Mouse (Mus musculus): ENCODE measurements around the gene Bnipl.

Bnipl gene

DNA sequence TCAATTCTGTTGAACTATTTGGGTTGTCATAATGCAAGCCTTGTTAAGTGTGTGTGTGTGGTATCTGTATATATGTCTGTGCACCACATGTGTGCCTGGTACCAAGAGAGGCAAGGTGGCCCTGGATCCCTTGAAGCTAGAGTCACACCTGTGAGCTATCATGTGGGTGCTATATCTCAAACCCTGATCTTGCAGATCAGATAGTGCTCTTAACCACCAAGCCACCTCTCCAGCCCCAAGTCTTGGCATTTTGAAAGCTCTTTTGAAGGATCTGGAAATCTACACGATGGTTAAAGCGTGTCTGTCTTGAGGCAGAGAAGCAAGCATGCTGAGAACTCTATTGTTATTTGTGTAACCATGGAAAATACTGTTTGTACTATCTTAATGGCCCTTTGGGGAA, 40.4 kb downstream of the Bnipl start:
- peak; percentile 38 to 62 for DNase-seq

DNA sequence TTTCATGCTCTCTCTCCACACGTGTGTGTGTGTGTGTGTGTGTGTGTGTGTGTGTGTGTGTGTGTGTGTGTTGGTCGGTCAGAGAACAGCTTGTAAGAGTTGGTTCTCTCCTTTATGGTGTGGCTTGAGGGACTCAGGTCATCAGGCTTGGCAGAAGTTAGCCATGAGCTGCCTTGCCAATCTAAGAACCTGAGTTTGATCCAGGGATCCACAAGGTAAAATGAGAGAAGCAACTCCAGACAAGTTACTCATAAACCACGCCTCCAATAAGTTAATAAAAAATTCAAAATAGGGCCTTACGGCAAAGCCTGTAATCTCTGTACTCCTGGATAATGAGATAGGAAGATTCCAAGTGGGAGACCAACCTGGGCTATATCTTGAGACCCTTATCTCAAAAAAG, 42.7 kb downstream of the Bnipl start:
- DNase-seq, result no peak

DNA sequence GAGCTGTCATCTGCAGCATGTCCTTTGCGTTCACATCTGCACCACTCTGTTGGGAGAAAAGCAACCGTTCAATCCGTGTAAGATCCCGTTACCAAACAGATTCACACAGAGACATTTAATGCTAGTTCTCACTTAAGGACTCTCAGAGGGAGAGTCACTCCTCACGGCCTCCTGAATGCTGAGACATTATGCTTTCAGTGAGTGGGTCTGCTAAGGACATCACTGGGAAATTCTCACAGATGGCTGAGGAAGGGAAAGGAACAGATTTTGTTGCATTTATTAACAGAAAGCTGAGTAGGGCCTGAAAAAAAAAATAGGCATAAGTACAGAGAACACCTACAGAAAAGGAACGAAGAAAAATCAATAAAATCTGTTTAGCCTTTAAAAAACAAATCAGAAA, 47.1 kb downstream of the Bnipl start:
- DNase-seq, result no peak

DNA sequence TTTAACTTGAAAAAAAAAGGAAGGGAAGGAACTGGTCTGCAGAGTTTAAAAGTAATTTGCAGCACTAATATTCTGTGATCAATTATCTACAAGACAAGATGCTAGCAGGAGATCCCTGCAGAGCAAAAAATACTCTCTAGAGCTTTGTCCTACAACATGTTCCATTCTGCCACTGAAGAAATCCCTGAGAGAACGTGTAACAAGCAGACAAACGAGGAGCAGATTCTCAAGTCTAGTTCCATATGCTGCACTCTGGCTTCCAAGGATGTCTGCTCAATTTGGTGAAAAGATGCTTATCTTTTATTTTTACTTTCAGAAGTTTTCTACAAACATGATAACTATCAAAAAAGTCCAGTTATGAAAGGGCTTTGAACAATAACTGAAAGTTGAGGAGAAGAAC, 50.4 kb downstream of the Bnipl start:
- DNase-seq, result no peak

DNA sequence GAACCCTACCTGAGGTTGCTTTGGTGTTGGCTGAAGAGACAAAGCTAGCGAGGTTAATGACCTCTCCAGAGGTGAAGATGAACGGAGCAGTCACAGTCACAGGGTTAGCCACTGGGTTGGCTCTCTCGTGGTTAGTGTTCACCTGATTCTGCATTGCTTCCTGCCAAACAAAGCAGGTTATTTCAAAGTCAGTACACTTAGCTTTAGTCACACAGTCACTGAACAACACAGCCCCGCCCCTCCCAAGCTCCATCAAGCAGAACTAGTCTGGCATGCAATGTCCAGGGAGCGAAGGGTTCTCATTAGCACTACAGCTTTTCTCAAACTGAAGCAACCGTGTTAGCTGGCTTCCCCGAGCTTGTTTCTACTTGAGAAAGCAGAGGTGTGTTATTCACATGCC, 50.9 kb downstream of the Bnipl start:
- DNase-seq, result no peak

DNA sequence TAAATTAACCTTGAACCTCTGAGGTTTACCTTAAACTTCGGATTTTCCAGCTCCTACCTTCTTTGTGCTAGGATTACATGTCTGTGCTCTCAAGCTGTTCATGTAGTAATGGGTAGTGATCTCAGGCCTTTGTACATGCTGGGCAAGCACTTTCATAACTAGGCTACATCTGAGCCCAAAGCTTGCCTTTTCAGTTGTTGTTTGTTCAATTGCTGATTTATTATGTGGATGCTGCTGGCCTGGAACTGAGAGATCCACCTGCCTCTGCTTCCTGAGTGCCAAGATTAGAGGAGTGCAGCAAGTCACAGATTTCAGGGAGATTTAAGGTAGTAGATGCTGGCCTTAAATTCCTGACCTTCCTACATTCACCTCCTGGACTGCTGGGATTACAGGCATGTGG, 51.9 kb downstream of the Bnipl start:
- DNase-seq, result no peak

DNA sequence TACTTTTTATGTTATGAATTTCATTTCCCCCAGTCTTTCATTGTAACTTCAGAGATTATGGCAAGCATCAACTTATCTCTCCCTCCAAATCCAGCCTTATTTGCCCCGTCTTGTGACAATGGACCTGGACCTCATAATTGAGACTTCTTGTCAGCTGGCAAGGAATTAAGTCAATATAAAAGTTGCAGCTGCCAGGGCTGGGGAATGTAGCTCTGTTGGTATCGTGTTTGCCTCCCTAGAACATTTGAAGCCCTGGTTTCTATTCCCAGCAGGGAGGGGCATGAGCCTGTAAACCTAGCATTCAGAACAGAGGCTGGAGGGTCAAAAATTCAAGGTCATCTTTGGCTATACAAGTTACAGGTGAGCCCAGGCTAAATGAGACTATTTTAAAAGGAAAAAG, 55.2 kb downstream of the Bnipl start:
- no peak for DNase-seq

DNA sequence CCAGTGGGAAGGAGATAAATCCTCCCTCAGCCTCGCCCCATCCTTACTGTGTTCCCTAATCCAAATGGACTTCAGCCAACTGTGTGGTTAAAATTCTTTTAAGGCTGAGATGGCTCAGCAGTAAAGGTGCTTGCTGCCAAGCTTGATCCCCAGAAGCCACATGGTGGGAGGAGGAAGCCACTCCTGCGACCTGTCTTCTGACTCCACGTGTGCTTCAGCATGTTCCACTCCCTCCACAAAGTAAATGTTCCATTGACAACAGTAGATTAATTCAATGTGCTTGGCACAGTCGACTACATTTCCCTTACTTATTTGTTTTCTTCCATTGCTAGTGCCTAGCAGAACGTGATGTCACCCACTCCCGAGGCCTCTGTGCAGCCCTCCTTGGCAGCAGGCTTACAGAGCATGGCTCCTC, 56.3 kb downstream of the Bnipl start:
- no peak for DNase-seq
